ENCODE assay signal across 14 mouse cellular contexts in genomic region chr8:69940386-69940785, GRCm38 (mm10). TPM values are rescaled to one million over a fixed set of nuclear protein-coding genes. Genes with fewer than 3 reads are reported as not detected.
DNase-seq lines count a peak whose midpoint lies in the region; ATAC-seq and TF ChIP-seq lines count a peak whose summit lies in the region.
"Had no signal": no experiment of that assay in that cellular context is flagged by ENCODE, and none has a peak within 500 bp of the region (broad histone marks: within the 10 kb centered on the region; RNA-seq: fewer than 3 reads in every experiment).

No protein-coding gene starts in this region.

- no peak for TF ChIP-seq CTCF in lung, embryonic 14.5 days (IDR thresholded peaks at IDR 0.05; ENCODE audit: low read depth)
- TF ChIP-seq CTCF in lung, adult 2 months (IDR thresholded peaks at IDR 0.05; ENCODE audit: insufficient read depth, low read length), result no peak

- no peak for TF ChIP-seq POLR2A in lung, adult 2 months (IDR thresholded peaks at IDR 0.05; ENCODE audit: borderline replicate concordance, extremely low read depth, low read depth, low read length)

- H3K27me3 ChIP-seq in heart, embryonic 11.5 days (ENCODE audit: control insufficient read depth, insufficient read depth, low read length), result no peaks in the 10 kb centered on the region
- H3K27me3 ChIP-seq in lung, embryonic 14.5 days (ENCODE audit: insufficient read depth, low read length), result no peaks in the 10 kb centered on the region
- H3K27me3 ChIP-seq: embryonic facial prominence, embryonic 12.5 days; forebrain, embryonic 15.5 days had no signal

- WGBS in heart, embryonic 11.5 days (ENCODE audit: insufficient replicate concordance), result 83% methylated on average over 2 of the region's 2 CpGs
- WGBS in lung, embryonic 14.5 days, result 80% methylated on average over 2 of the region's 2 CpGs
- 71% methylated on average over 2 of the region's 2 CpGs for WGBS in lung, adult 2 months

- no peaks in the 10 kb centered on the region for H3K36me3 ChIP-seq in heart, embryonic 11.5 days (ENCODE audit: control insufficient read depth, insufficient read depth, low read length)
- peaks cover 10% of the 10 kb centered on the region; the same call in 1 of the 2 replicates for H3K36me3 ChIP-seq in lung, embryonic 14.5 days (ENCODE audit: insufficient read depth)
- H3K36me3 ChIP-seq: forebrain, embryonic 15.5 days had no signal

- no peak overlapping the region for H3K9ac ChIP-seq in heart, embryonic 11.5 days (ENCODE audit: low read depth, low read length)
- no peak overlapping the region for H3K9ac ChIP-seq in lung, embryonic 14.5 days
- H3K9ac ChIP-seq: embryonic facial prominence, embryonic 12.5 days; forebrain, embryonic 15.5 days had no signal

- H3K4me2 ChIP-seq in heart, embryonic 11.5 days, result no peak overlapping the region
- H3K4me2 ChIP-seq in lung, embryonic 14.5 days, result no peak overlapping the region
- H3K4me2 ChIP-seq: embryonic facial prominence, embryonic 12.5 days; forebrain, embryonic 15.5 days had no signal

- no peak for ATAC-seq in heart, embryonic 11.5 days (replicated peaks; ENCODE audit: insufficient number of reproducible peaks, low FRiP score, low TSS enrichment)
- no peak for ATAC-seq in lung, embryonic 14.5 days (ENCODE audit: insufficient read depth)
- ATAC-seq in inflammation-experienced regulatory T-cells, adult 6 months, result peak; percentile 55
- ATAC-seq: forebrain, embryonic 15.5 days had no signal

- H3K4me3 ChIP-seq in heart, embryonic 11.5 days (ENCODE audit: low read depth, low read length), result no peak overlapping the region
- H3K4me3 ChIP-seq in lung, embryonic 14.5 days (ENCODE audit: low read depth, low read length), result no peak overlapping the region
- no peak overlapping the region for H3K4me3 ChIP-seq in lung, adult 2 months (replicated peaks; ENCODE audit: extremely low read depth, low read depth, low read length)
- H3K4me3 ChIP-seq: embryonic facial prominence, embryonic 12.5 days; forebrain, embryonic 15.5 days had no signal

- intact Hi-C loops in heart, postnatal 14 days (cut with DNase I), result no loop called here

- DNase-seq in heart, postnatal 14 days, result no peak
- DNase-seq in lung, embryonic 14.5 days, result no peak
- DNase-seq in lung, postnatal 36 days, result no peak
- peak; percentile 57 for DNase-seq in thymus, postnatal 4 days
- no peak for DNase-seq in lung, adult 2 months
- no peak for DNase-seq in right cerebral cortex, postnatal 10 days (ENCODE audit: low spot score in 2 of 2)
- DNase-seq: cerebellum, adult 9-10 months; layer of hippocampus, adult 9-11 months had no signal

- H3K4me1 ChIP-seq in heart, embryonic 11.5 days (ENCODE audit: control insufficient read depth, insufficient read depth, low read length), result peaks cover 73% of the 10 kb centered on the region
- H3K4me1 ChIP-seq in lung, embryonic 14.5 days (ENCODE audit: insufficient read depth), result peaks cover 18% of the 10 kb centered on the region
- peaks cover 55% of the 10 kb centered on the region for H3K4me1 ChIP-seq in lung, adult 2 months (ENCODE audit: control insufficient read depth, insufficient read depth, low read length)

- H3K9me3 ChIP-seq in heart, embryonic 11.5 days (replicated peaks; ENCODE audit: control insufficient read depth, low read length), result no peaks in the 10 kb centered on the region
- no peaks in the 10 kb centered on the region for H3K9me3 ChIP-seq in lung, embryonic 14.5 days (ENCODE audit: low read depth, low read length)
- H3K9me3 ChIP-seq: embryonic facial prominence, embryonic 12.5 days; forebrain, embryonic 15.5 days had no signal

- H3K27ac ChIP-seq in heart, embryonic 11.5 days (ENCODE audit: low read depth, low read length), result peak overlapping the region; percentile 2
- peak overlapping the region; percentile 15; the same call in 1 of the 2 replicates for H3K27ac ChIP-seq in lung, embryonic 14.5 days (ENCODE audit: low read depth)
- H3K27ac ChIP-seq: embryonic facial prominence, embryonic 12.5 days; forebrain, embryonic 15.5 days had no signal

RNA-seq across cellular contexts. Expression of gene Yjefn3, which starts 37.9 kb away (rescaled TPM):
- polyA plus RNA-seq in heart, embryonic 11.5 days (2014; fragmentation: Nextera tagmentation; extraction: Ambion mirVana), result 5.5 and 7.0 TPM in 2 replicates
- total RNA-seq in heart, postnatal 14 days (2021), result 10 to 100 TPM; 10.4 to 10.7 TPM
- polyA plus RNA-seq in lung, embryonic 14.5 days (2014; fragmentation: Nextera tagmentation; extraction: Ambion mirVana), result 3.6 and 4.3 TPM in 2 replicates
- polyA plus RNA-seq in inflammation-experienced regulatory T-cells, adult 6 months (2017; shearing (Covaris generic)), result 1 to 10 TPM in 1 of 3 experiments, under 1 TPM in 1, not detected in 1; 0.56 to 1.1 TPM
- polyA plus RNA-seq in lung, adult 2 months (2012; rRNA removed), result 3.5 and 5.3 TPM in 2 replicates
- total RNA-seq: megakaryocyte progenitor cell, adult 5-6 weeks had no signal

RNA-seq across cellular contexts. Expression of gene Ndufa13, which starts 38.0 kb away (rescaled TPM):
- polyA plus RNA-seq in heart, embryonic 11.5 days (2014; fragmentation: Nextera tagmentation; extraction: Ambion mirVana), result 270 and 275 TPM in 2 replicates
- total RNA-seq in heart, postnatal 14 days (2021), result 100 to 1,000 TPM; 404 to 405 TPM
- polyA plus RNA-seq in lung, embryonic 14.5 days (2014; fragmentation: Nextera tagmentation; extraction: Ambion mirVana), result 163 and 171 TPM in 2 replicates
- polyA plus RNA-seq in inflammation-experienced regulatory T-cells, adult 6 months (2017; shearing (Covaris generic)), result 100 to 1,000 TPM; 194 to 284 (median 245) TPM
- polyA plus RNA-seq in lung, adult 2 months (2012; rRNA removed), result 96.8 and 103 TPM in 2 replicates

RNA-seq across cellular contexts. Expression of gene Tssk6, which starts 38.4 kb away (rescaled TPM):
- polyA plus RNA-seq in heart, embryonic 11.5 days (2014; fragmentation: Nextera tagmentation; extraction: Ambion mirVana), result 1.6 and 1.8 TPM in 2 replicates
- not detected for total RNA-seq in heart, postnatal 14 days (2021)
- polyA plus RNA-seq in lung, embryonic 14.5 days (2014; fragmentation: Nextera tagmentation; extraction: Ambion mirVana), result 3.8 and 4.3 TPM in 2 replicates
- 1 to 10 TPM in 1 of 3 experiments, under 1 TPM in 1, not detected in 1; 0.35 to 1.2 TPM for polyA plus RNA-seq in inflammation-experienced regulatory T-cells, adult 6 months (2017; shearing (Covaris generic))
- polyA plus RNA-seq in lung, adult 2 months (2012; rRNA removed), result 0.70 and 1.0 TPM in 2 replicates
- total RNA-seq: liver, adult 2 months had no signal

RNA-seq across cellular contexts. Expression of gene Cilp2, which starts 52.9 kb away (rescaled TPM):
- 0.21 and 0.49 TPM in 2 replicates for polyA plus RNA-seq in heart, embryonic 11.5 days (2014; fragmentation: Nextera tagmentation; extraction: Ambion mirVana)
- 1 to 10 TPM; 1.7 TPM for total RNA-seq in heart, postnatal 14 days (2021)
- polyA plus RNA-seq in lung, embryonic 14.5 days (2014; fragmentation: Nextera tagmentation; extraction: Ambion mirVana), result 0.25 and 0.31 TPM in 2 replicates
- not detected for polyA plus RNA-seq in inflammation-experienced regulatory T-cells, adult 6 months (2017; shearing (Covaris generic))
- polyA plus RNA-seq in lung, adult 2 months (2012; rRNA removed), result 3.1 TPM in 2 replicates
- total RNA-seq: liver, adult 2 months; megakaryocyte progenitor cell, adult 5-6 weeks had no signal

RNA-seq across cellular contexts. Expression of gene Gatad2a, which starts 55.8 kb away (rescaled TPM):
- polyA plus RNA-seq in heart, embryonic 11.5 days (2014; fragmentation: Nextera tagmentation; extraction: Ambion mirVana), result 52.9 and 59.0 TPM in 2 replicates
- total RNA-seq in heart, postnatal 14 days (2021), result 10 to 100 TPM; 41.7 to 41.9 TPM
- 81.5 and 92.4 TPM in 2 replicates for polyA plus RNA-seq in lung, embryonic 14.5 days (2014; fragmentation: Nextera tagmentation; extraction: Ambion mirVana)
- polyA plus RNA-seq in inflammation-experienced regulatory T-cells, adult 6 months (2017; shearing (Covaris generic)), result 10 to 100 TPM; 20.1 to 29.0 (median 23.2) TPM
- 78.1 and 81.8 TPM in 2 replicates for polyA plus RNA-seq in lung, adult 2 months (2012; rRNA removed)
